Mouse (Mus musculus): ENCODE results near the gene Myl9. TPM values are rescaled to one million over a fixed set of nuclear protein-coding genes. Genes with fewer than 3 reads are reported as not detected.

Myl9 gene
- polyA plus RNA-seq, 1 experiment from 2014 or later = 126 TPM

Other genes starting within 250 kb of the Myl9 start
- gene Aar2, start 227.8 kb upstream of the Myl9 start, polyA plus RNA-seq (2016; fragmentation: Nextera tagmentation; extraction: Ambion mirVana) = 45.9 and 50.2 TPM in 2 replicates
- 133 and 197 TPM in 2 replicates for gene Dlgap4, start 161.7 kb upstream of the Myl9 start, polyA plus RNA-seq (2016; fragmentation: Nextera tagmentation; extraction: Ambion mirVana)
- 88.4 and 90.3 TPM in 2 replicates for gene Tgif2, start 64.6 kb downstream of the Myl9 start, polyA plus RNA-seq (2016; fragmentation: Nextera tagmentation; extraction: Ambion mirVana)
- 8.1 and 9.4 TPM in 2 replicates for gene 4930518I15Rik, start 82.5 kb downstream of the Myl9 start, polyA plus RNA-seq (2016; fragmentation: Nextera tagmentation; extraction: Ambion mirVana)
- 184 and 188 TPM in 2 replicates for gene Rab5if, start 87.7 kb downstream of the Myl9 start, polyA plus RNA-seq (2016; fragmentation: Nextera tagmentation; extraction: Ambion mirVana)
- gene Sla2, start 111.8 kb downstream of the Myl9 start, polyA plus RNA-seq (2016; fragmentation: Nextera tagmentation; extraction: Ambion mirVana) = 0.37 and 0.90 TPM in 2 replicates
- gene Ndrg3, start 216.6 kb downstream of the Myl9 start, polyA plus RNA-seq (2016; fragmentation: Nextera tagmentation; extraction: Ambion mirVana) = 44.8 and 49.3 TPM in 2 replicates
- 44.1 and 51.2 TPM in 2 replicates for gene Dsn1, start 231.7 kb downstream of the Myl9 start, polyA plus RNA-seq (2016; fragmentation: Nextera tagmentation; extraction: Ambion mirVana)